Mouse (Mus musculus) ES-Bruce4 (cell line): ENCODE data around the gene Cacna2d1.

Experiments
- CTCF ChIP-seq: IDR thresholded peaks from one replicate; pipeline ENCODE4 v1.8.1; 2011; ENCODE audit warnings: low read depth, low read length
- POLR2A ChIP-seq: IDR thresholded peaks from one replicate; pipeline ENCODE4 v1.8.1; 2011; ENCODE audit warnings: low read length; ENCODE audit not compliant: insufficient read depth

GRCm38 (mm10) chr5:15914931-15915330, 19.6 kb upstream of the Cacna2d1 start:
- no peak for TF ChIP-seq POLR2A
- no peak for TF ChIP-seq CTCF
